Mouse (Mus musculus) C2C12 (cell line): ENCODE data around the gene Slc35e1. TPM values are rescaled to one million over a fixed set of nuclear protein-coding genes. Genes with fewer than 3 reads are reported as not detected.

Experiments used
- H3K27me3 ChIP-seq: one replicate; pipeline ENCODE4 v1.6.1; 2011; ENCODE audit not compliant: control insufficient read depth, insufficient read depth, insufficient read length
- H3K36me3 ChIP-seq: one replicate; pipeline ENCODE4 v1.6.1; 2011; ENCODE audit not compliant: control insufficient read depth, insufficient read depth
- H3K4me3 ChIP-seq: one replicate; pipeline ENCODE4 v1.5.1; 2011; ENCODE audit warnings: mild to moderate bottlenecking, control low read depth; ENCODE audit not compliant: poor library complexity, insufficient read depth, severe bottlenecking
- H3K79me2 ChIP-seq: one replicate; pipeline ENCODE4 v1.6.1; 2011; ENCODE audit not compliant: control insufficient read depth, insufficient read depth
- H3K79me3 ChIP-seq: one replicate; pipeline ENCODE4 v1.6.1; 2011; ENCODE audit warnings: low read depth, control low read depth
- H3ac ChIP-seq: one replicate; pipeline ENCODE3; 2011; ENCODE audit warnings: low read depth; ENCODE audit not compliant: control insufficient read depth, insufficient read length
- CEBPB ChIP-seq: IDR thresholded peaks from one replicate; pipeline ENCODE4 v1.6.1; 2011; ENCODE audit warnings: low read depth, mild to moderate bottlenecking, control low read depth, moderate library complexity
- CTCF ChIP-seq: IDR thresholded peaks from one replicate; pipeline ENCODE4 v1.5.1; 2011; ENCODE audit not compliant: control insufficient read depth, insufficient read depth, insufficient read length
- FOSL1 ChIP-seq: IDR thresholded peaks from one replicate; pipeline ENCODE4 v1.8.0; 2011; ENCODE audit warnings: mild to moderate bottlenecking, low read length; ENCODE audit not compliant: poor library complexity, insufficient read depth, severe bottlenecking
- MAX ChIP-seq: IDR thresholded peaks from one replicate; pipeline ENCODE4 v1.6.1; 2011; ENCODE audit warnings: mild to moderate bottlenecking, control low read depth
- MYOD1 ChIP-seq: IDR thresholded peaks from one replicate; pipeline ENCODE4 v1.6.1; 2011; ENCODE audit warnings: low read depth; ENCODE audit not compliant: control insufficient read depth, insufficient read length
- MYOG ChIP-seq: IDR thresholded peaks from one replicate; pipeline ENCODE4 v1.6.1; 2011; ENCODE audit not compliant: control insufficient read depth, insufficient read length; ENCODE audit errors: extremely low read depth
- USF1 ChIP-seq: IDR thresholded peaks from one replicate; pipeline ENCODE4 v1.6.1; 2011; ENCODE audit warnings: low read depth, mild to moderate bottlenecking, control low read depth, moderate library complexity
- microRNA-seq: library from miRNA; unstranded; fragments of <30 nt; microRNA quantifications from one replicate; pipeline ENCODE4, GENCODE M21; 2019; ENCODE audit warnings: borderline microRNAs expressed
- polyA plus RNA-seq: library from polyadenylated mRNA; unstranded; fragments of >200 nt; fragmentation: generic; extraction: Trizol; gene quantifications from one replicate; pipeline ENCODE4 v1.2.1, GENCODE M21; 2012; ENCODE audit warnings: missing spikeins

The Slc35e1 gene
- polyA plus RNA-seq, 1 experiment: 27.5 TPM

DNA sequence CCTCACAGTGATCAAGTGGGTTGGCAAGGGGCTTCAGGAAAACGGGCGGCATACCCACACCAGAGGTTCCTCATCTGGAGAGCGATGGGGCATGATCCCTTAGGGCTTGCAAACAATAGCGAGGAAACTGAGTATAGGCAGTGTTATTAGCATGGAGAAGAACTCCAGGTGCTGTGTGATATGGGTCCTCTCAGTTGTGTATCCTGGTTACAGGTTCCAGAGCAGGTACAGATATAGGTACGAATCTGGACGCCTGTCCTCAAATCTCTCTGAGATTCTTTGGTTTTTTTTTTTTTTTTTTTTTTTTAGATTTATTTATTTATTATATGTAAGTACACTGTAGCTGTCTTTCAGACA, 48.4 kb downstream of the Slc35e1 start:
- Histone ChIP-seq H3K79me3 (no peaks in the 10 kb centered on the region), H3K4me3 (peak overlapping the region; percentile 21), H3K36me3 (no peaks in the 10 kb centered on the region), H3ac (peak overlapping the region; percentile 49), H3K27me3 (no peaks in the 10 kb centered on the region), H3K79me2 (peaks cover 14% of the 10 kb centered on the region)
- no peak for TF ChIP-seq MYOG
- TF ChIP-seq MYOD1: no peak
- no peak for TF ChIP-seq FOSL1
- TF ChIP-seq USF1: no peak
- TF ChIP-seq CTCF: no peak
- no peak for TF ChIP-seq CEBPB
- no peak for TF ChIP-seq MAX

DNA sequence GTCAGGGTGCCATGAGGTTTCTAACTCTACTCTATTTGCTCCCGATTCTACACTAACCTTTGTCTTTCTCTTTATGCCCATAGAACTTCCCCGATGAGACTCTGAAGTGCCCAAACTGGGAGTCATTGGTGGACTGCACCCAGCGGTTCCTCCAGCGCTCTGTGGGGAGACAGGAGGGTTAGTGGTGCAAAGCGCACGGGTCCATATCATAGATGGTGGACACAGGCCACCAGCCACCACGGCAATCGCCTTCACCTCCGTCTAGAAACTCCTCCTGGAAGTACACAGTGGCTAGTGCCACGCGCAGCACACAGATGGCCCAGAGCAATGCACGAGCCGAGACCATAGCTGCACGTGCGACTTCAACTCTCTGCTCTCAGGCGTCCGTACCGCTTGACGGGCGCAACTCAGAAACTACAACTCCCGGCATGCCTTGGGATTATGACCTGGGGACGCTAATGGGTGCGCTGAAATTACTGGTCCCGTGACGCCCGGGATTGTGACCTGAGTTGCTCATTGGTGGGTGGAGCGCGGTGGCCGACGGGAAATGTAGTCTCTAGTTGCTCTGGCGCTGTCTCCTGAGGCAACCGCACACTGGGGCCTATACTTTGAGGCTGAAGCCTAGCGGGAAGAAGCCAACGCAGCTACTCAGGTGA, 48.9 kb downstream of the Slc35e1 start, which contains the start of the genes Calr3 and 1700030K09Rik:
Gene Calr3, minus strand, starts transcription at position 533 of the 656 bp plus-strand sequence.
Gene 1700030K09Rik, plus strand, starts transcription at position 543 of the 656 bp plus-strand sequence.
- Histone ChIP-seq H3K79me2 (peaks cover 14% of the 10 kb centered on the region), H3K36me3 (no peaks in the 10 kb centered on the region), H3K79me3 (no peaks in the 10 kb centered on the region), H3ac (peak within 1 kb of the TSS; percentile 49), H3K4me3 (peak within 1 kb of the TSS; percentile 28), H3K27me3 (no peaks in the 10 kb centered on the region)
- TF ChIP-seq USF1: peak; percentile 32
- peak; percentile 85 for TF ChIP-seq MAX
- TF ChIP-seq CEBPB: no peak
- no peak for TF ChIP-seq MYOD1
- TF ChIP-seq CTCF: no peak

DNA sequence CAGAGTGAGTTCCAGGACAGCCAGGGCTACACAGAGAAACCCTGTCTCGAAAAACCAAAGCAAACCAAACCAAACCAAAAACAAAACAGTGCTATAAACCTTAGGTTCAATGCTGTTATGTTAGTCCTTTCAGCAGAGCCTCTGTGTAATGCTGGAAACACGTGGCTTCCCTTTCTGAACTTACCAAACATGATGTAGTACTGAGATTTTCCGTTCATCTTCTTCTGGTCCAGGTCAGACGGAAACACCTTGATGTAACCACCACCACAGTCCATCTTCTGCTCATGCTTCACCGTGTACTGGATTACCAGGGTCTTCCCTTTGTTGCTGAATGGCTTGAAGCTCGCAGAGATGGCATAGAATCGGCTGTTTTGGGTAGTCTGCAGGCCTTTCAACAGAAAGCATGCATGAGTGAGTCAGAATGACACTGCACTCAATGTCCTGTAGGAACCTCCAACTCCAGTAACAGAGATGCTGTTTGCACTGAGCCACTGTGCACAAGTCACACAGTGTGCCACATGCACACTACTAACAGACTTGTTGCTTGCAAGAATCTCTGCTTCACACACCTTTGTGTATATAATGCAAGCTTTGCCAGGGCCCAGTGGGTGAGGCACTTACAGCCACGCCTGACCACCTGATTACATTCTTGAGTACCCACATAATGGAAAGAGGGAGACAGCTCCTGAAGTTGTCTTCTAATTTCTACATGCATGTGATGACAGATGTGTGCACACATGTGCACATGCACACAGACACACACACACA, 54.0 kb downstream of the Slc35e1 start:
- H3K36me3 ChIP-seq: no peaks in the 10 kb centered on the region
- no peaks in the 10 kb centered on the region for H3K27me3 ChIP-seq
- TF ChIP-seq CEBPB (no peak), MYOG (no peak), FOSL1 (no peak), USF1 (no peak), CTCF (no peak)
- H3ac ChIP-seq: no peak overlapping the region
- no peaks in the 10 kb centered on the region for H3K79me3 ChIP-seq
- H3K4me3 ChIP-seq: no peak overlapping the region
- no peaks in the 10 kb centered on the region for H3K79me2 ChIP-seq

DNA sequence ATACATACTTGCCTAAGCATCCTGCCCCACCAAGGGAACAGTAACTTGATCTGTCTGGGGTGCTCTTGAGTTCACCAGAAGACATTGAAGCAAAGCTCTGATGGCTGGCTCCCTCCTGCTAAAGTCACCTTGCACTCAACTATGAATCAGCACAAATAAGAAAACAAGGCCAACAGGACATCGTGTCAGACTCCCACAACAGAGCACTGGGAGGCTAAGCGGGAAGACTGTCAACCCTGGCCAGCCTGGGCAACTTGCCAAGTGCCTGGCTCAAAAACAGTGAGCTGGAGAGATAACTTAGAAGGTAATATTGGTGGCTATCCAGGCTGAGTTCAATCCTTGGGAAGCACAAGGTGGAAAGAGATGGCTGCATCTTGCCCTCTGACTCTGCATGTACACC, 57.5 kb downstream of the Slc35e1 start:
- no peak overlapping the region for H3ac ChIP-seq
- H3K36me3 ChIP-seq: no peaks in the 10 kb centered on the region
- H3K27me3 ChIP-seq: no peaks in the 10 kb centered on the region
- H3K79me3 ChIP-seq: no peaks in the 10 kb centered on the region
- H3K4me3 ChIP-seq: no peak overlapping the region
- TF ChIP-seq MYOG (no peak), MAX (no peak), USF1 (no peak), MYOD1 (no peak), CTCF (no peak), FOSL1 (no peak), CEBPB (no peak)
- H3K79me2 ChIP-seq: no peaks in the 10 kb centered on the region

Small RNAs within 50 kb of the gene (microRNA-seq; reads per million reads assigned to microRNA genes)
- gene Gm28019 (not detected), gene Mir7068 (1.6 reads per million, percentile 36 among the genes with 10 or more reads in this experiment)

Other genes starting within 250 kb of the Slc35e1 start
- gene Gm10282, start 187.4 kb downstream of the Slc35e1 start, polyA plus RNA-seq: 107 TPM
- gene Klf2, start 173.6 kb downstream of the Slc35e1 start, polyA plus RNA-seq: 9.9 TPM
- 29.4 TPM for gene Eps15l1, start 71.2 kb downstream of the Slc35e1 start, polyA plus RNA-seq
- 1.6 TPM for gene Calr3, start 48.7 kb downstream of the Slc35e1 start, polyA plus RNA-seq
- gene 1700030K09Rik, start 48.7 kb downstream of the Slc35e1 start, polyA plus RNA-seq: 5.9 TPM
- gene Cherp, start 17.4 kb downstream of the Slc35e1 start, polyA plus RNA-seq: 56.9 TPM
- gene Med26, start 55.7 kb upstream of the Slc35e1 start, polyA plus RNA-seq: 7.8 TPM
- 57.9 TPM for gene Smim7, start 78.5 kb upstream of the Slc35e1 start, polyA plus RNA-seq
- 16.5 TPM for gene Tmem38a, start 79.4 kb upstream of the Slc35e1 start, polyA plus RNA-seq
- 0.05 TPM for gene Nwd1, start 154.1 kb upstream of the Slc35e1 start, polyA plus RNA-seq
- gene Sin3b, start 230.7 kb upstream of the Slc35e1 start, polyA plus RNA-seq: 140 TPM